Mouse (Mus musculus): ENCODE measurements around the gene Apba2.

DNA sequence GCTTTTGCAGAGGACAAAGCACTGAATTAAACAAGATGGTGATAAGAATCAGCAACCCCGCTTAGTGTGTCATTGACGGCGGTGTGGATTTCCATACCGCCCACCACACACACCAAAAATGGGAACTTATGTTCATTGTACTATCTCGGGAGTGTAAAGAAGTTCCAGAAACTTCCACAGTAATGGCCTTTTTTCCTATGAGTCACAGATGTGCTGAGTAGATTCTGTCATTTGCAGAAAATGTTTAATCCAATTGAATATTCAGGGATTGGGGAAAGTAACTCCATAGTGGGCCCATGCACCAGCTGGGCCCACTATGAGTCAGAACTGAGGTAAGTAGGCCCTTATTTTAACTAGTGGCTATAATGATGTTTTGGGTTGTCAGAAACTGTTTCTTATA is 161.0 kb downstream of the Apba2 start:
- TF ChIP-seq CTCF (IDR thresholded peaks at IDR 0.05; ENCODE audit: extremely low read depth, insufficient read depth, low read length): no peak
- TF ChIP-seq POLR2A (IDR thresholded peaks at IDR 0.05; ENCODE audit: extremely low read depth, insufficient read depth, low read length): no peak
